Mouse (Mus musculus) kidney, postnatal 25 days (tissue): ENCODE measurements around the gene Zfp366.

Source experiments
- DNase-seq, 2 experiments: peaks; one replicate each; pipeline ENCODE4 v3.0.0; 2021; ENCODE audit warnings: mixed read lengths in 2 of 2

The Zfp366 gene

DNA sequence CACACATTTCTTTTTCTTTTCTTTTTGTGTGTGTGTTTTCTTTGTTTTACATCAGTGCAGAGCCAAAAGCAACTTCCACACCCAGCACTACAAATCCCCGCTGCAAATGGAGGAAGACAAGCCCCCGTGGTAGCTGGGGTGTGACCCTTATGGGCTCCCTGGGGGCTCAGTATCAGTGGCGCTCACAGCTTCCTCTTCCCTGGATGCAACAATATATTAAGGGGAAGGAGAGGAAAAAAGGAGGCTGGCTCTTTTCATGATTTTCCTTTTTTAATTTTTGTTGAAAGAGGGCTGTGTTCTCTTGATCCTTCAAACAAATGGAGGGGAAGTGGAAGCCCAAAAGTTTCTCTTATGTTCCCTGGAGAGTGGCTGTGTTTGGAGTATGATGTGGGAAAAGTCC is 70.2 kb downstream of the Zfp366 start:
- no peak for DNase-seq

DNA sequence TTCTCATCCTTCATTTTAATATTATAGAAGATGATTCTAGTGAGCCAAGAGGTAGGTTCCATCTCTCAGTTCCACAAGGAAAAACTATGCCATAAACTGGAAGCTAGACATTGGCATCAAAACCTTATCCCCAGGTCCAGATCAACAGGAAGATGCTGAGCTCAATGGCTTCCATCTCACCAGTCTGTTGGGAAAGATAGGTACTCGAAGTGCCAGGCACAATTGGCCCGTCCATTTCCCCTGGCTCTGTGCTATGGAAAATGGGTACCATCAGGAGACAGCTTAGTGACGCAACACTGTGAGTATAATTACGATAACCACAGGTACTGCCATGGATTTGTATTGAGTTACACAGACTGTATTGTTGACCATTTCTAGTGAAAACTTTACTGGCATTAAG is 72.3 kb downstream of the Zfp366 start:
- DNase-seq = no peak

DNA sequence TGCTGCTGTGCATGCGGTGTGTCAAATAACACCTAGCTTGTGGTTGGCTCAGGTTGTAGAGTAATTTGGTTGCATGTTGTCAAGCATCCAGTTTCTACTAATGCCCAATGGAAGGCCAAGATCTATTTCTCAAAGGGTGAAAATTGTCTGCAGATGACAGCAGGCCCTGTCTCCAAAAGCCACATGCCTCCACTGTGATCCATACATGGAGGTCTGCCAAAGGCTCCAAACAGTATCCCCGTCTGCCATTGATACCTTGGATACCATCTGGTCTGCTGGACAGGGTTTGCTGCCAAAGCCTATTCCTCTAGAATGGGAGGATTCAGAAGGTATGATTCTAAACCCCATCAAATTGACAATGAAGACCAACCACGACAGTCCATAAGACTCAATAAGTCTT is 74.1 kb downstream of the Zfp366 start:
- no peak for DNase-seq

DNA sequence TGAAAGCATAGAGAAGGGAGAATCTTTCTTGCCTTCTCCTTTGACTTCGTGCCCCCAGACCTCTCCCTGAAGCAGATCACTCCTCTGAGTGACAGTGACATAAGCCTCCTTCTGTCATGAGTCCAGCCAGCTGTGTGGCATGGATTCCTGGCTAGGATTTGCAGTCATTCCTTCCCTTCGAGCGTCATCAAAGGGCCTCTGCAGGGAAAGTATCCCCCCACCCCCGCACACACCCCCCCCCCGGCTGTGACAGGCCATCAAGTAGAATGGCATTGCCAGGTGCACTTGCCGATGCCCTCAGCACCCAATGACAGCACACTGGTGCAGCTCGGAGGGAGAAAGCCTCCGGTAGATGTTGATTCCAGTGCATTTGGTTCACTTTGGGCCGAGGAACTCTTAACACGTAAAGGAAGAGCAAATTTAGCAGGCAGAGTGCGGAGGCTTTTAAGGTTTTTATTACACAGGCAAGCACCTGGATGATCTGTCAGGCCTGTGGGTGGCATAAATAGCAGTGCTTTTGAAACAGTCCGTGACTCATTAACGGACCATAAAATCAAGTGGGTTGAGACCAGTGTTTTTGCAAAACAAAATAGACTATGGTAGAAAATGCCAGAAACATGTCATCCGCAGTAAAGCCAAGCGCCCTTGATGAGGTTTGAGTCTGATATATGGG is 75.0 kb downstream of the Zfp366 start:
- no peak for DNase-seq

DNA sequence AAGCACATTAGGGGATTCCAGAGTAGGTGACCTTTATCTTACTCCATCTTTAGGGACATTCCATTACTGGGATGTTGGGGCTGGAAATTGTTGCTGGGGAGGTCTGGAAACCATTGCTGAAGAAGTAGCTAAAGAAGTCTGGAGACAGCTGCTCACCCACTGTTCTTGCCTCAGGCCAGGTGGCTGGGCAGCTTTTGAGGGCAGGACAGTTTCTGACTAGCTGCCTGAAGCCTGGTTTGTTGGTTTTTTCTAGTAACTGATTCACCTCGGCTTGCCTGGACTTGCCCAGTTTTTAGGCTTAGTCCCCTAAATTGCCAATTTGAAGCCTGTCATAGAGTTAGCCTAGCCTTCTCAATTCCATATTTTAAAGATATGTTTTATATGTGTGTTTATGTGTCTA is 77.8 kb downstream of the Zfp366 start:
- DNase-seq = no peak

DNA sequence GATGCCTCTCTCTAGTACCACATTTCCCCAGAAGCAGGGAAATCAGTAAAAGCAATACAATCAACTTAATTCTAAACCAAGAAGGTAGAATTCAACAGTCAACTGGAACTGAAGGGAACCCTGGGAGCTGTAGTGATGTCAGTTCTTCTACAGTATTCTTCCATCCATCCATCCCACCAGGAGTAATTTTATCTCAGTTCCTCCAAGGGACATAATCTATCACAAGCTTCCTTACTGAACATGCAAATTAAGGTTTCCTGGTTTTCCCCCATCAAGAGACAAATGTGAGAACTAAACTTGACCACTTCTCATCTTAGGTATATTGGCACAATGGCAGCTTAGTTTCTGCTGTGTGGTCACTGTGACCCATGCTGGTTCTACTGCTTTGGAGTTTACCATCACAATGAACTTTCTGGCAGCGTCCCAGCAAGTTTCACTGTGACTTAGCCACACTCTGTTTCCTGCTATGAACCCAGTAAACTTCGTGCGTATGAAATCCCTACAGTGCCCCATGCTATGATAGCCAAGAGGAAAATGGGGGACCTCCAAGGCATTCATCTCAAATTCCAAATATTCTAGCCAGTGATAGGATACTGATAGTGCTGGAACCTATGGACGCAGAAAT is 78.6 kb downstream of the Zfp366 start:
- DNase-seq = peak in 1 of 2 experiments; percentile 18

DNA sequence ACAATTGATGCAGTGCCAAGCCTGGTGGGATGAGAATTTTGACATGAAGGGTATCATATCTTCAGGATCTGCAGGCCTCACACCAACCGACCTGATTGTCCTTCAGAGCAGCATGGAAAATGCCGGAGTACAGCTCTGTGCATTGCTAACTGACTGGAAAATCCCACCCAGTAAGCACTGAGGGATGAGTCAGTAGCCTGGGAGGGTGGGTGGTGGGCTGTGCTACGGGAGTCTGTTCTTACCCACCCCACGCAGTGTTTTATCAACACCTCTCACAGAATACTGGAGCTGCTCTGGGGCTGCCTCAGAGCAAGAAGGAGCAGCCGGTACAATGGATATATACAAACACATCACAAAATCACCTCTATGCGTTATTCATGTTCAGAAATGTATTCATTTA is 79.9 kb downstream of the Zfp366 start:
- DNase-seq = no peak

DNA sequence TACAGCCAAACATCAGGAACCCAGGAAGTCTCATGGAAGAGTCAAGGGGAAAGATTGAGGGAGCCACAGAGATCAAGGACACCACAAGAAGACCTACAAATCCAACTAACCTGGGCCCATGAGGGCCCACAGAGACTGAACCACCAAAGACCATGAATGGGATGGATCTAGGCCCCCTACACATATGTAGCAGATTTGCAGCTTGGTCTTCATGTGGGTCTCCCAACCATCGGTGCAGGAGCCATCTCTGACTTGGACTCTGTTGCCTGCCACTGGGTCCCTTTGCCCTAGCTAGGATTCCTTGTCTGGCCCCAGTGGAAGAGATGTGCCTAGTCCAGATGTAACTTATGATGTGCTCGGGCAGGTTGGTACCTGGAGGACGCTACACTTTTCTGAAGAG is 87.4 kb downstream of the Zfp366 start:
- DNase-seq = no peak

DNA sequence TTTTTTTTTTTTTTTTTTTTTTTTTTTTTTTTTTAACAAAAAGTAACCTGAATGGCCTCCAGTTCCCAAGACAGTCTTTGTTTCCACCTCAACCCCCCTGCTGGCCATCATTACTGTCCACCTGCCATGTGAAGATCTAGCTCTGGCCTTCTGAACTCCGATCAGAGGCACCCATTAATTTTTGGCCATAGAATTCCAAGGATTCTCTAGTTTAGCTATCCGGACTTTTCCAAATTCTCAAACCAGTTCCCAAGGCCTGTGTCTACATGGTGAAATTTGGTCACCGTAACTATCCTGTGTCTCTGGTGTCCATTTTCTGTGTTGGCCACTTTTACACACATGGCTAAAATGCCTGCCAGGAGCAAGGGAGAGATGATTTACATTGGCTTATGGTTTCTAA is 92.9 kb downstream of the Zfp366 start:
- DNase-seq = no peak

DNA sequence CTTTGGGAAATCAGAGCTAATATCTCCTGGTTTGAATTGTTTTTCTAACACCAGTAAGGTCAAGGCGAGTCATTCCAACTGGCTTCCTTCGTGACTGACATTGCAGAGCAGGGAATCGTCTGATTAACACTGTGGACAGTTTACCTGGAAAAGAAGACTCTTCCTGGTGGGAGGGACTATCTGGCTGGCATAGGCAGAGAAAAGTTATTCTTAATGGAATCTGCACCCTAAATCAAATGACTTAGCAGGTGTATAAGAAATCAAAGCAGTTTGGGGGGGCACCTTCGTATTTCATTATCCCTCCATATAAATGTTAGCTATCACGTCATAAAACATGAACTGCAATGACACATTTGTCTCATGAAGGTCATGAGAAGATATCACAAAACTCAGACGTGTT is 93.9 kb downstream of the Zfp366 start:
- DNase-seq = no peak

DNA sequence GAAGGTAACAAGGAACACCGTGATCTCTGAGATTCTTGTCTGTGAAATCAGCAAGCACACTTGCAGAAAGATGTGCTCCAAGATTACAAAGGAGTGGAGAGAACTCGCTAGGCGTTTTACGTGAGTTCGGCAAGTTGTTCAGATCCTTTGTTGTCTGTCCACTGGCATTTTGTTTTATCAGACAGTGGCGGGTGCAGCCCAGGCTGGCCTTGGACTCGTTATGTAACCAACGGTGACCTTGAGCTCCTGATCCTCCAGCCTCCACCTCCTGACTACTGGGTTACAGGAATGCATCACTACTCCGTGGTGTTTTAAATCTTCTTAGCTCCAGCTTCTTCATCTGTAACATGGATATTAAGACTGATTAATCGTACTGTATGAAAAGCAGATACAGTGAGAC is 94.7 kb downstream of the Zfp366 start:
- DNase-seq = no peak

DNA sequence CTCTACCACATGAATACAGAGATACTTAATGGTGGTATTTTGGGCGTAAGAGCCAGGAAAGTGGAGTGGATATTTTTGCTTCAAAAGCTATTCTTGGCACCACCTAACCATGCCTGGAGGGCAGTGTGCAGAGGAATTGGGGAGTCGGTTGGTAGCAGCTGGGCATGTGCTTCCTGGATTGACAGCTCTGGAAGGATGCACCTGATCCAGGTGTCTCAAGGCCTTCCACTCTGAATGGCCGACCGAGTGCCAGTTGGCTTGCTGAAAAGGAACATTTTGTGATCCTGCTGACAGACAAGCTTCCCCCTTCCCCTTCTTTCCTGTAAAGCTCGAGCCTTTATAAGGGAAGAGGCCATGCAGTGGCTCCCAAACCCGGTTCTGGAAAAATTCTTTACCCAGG is 98.3 kb downstream of the Zfp366 start:
- DNase-seq = no peak

DNA sequence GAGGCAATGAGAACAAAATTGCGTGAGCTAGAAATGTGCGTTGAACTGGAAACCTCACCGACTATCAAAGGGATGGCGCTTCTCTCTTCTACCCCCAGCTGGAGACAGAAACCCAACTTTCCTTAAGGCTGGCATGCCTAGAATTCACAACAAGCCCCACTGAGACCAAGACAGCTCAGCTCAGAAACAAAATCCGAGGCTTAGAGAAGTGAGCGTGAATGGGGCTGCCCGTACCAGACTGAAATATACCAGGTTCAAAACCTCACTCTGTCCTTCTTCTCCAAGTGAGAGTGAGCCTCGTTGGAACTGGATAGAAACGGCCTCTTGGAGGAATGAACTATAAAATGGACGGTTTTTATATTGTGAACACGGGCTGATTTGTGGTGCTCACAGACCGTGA is 99.3 kb downstream of the Zfp366 start:
- DNase-seq = no peak

DNA sequence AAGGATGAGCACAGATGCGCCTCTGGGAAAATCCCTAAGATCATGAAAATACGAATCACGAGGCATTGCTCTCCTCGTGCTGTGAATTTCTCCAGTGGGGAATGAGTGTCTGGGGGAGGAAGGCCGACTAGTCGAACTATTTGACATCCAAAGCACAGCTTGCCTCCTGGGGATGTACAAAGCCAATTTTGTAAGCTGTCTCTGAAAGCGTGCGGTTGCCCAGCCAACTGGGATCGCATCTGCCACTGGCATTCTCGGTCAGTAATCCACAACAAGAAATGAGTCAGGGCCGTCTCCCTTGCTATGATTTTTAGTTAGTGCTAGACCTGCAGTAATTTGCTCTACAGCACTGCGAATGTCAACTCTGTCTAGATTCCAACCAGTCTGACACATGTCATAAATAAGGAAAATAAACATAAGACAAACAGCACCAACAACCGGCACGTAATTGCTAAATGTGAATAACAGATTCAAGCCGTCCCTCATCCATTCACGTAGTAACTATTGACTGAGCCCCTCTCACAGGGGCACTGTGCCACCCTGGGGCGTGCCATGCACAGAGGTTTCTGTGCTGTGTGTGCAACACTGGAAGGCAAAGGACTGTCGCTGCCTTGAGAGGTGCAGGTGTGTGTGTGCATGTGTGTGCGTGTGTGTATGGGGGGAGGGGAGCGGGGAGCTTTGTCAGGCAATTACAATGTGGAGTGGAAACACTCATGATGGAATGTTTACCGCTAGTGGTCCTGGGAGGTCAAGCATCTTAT is 100.0 kb downstream of the Zfp366 start:
- DNase-seq = no peak

DNA sequence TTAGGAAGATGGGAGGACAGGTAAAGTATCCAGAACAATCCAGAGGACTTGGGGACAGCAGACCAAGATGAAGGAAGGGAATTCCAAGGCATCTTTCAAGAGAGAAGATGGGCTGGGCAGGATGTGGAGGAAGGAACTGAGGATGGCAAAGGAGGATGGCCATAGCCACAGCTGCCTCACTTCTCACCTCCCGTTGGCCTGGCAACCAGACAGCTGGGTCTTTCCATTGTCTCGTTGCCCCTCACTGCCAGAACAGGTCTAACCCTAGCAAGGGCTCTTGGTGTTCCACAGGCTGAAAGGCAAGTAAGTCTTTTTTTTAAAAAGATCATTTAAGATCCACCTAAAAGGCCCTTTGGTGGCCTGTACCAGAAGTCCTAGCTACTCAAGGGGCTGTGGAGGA is 100.6 kb downstream of the Zfp366 start:
- DNase-seq = no peak

DNA sequence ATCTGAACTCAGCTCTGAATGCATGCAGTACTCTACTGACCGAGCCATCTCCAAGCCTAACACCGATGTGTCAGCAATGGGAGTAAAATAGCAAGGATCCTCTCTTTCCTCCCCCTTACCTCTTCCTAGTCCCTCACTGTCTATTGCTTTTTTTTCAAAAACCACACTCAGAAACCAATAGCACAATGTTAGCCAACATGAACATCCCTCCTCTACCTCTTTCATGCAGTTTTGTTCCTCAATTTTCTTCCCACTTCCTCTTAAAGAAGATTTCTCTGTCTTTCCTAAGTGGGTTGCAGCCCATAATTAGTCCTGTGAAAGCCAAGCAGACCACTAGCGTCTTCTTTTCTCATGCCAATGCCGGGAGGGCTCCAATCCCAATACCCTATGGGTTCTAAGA is 102.6 kb downstream of the Zfp366 start:
- DNase-seq = no peak

DNA sequence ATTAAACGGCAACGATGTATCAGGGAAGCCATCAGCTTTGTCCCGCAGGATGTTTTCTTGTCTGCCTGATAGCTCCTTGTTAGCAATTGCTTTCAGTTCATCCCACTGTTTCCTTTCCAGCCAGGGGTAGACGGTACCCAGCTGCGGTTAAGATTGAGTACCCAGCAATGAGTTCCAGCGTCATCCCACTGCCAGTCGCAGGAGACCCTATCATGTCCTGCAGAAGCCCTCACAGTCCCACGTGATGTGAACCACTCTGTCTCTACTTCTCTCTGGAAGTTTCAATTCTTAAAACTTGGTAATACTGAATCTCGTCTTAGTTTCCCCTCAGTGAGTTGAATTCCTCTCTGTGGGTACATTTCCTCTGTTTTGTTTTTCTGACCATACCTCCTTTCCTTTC is 103.2 kb downstream of the Zfp366 start:
- DNase-seq = no peak

DNA sequence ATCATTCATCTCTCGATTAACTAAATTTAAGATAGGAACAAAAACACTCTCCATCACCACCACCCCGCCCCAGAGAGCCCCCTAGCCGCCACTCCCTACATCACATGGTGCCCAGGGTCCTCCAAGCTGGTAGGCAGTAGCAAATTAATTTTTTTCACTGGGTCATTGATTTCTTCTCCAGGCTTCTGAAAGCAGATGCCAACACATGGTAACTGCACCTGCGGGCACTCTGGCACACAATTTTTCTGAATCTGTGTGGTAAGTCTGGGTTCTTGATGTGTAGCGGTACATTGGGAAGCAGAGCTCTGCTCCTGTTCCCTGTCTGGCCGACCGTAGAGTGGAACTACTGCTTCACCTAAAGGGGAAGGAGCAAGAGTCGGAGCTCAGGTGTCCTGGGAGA is 106.1 kb downstream of the Zfp366 start:
- DNase-seq = no peak

DNA sequence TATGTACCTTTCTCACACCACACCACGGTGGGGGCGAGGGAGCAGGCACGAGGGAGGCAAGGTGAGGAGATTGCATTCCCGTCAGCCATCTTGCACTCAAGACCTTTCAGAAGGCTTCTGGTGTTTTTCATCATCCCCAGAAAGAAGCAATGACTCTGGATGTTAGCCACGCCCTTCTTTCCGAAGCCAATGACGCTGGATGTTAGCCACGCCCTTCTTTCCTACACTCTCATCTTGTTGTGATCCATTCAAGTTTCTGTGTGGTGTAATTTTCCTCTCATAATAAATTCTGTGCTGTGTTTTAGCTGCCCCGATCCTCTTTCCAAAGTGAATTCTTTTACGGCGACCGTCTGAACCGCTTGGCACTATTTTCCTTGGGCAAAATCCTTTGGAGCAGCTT is 109.6 kb downstream of the Zfp366 start:
- DNase-seq = no peak

DNA sequence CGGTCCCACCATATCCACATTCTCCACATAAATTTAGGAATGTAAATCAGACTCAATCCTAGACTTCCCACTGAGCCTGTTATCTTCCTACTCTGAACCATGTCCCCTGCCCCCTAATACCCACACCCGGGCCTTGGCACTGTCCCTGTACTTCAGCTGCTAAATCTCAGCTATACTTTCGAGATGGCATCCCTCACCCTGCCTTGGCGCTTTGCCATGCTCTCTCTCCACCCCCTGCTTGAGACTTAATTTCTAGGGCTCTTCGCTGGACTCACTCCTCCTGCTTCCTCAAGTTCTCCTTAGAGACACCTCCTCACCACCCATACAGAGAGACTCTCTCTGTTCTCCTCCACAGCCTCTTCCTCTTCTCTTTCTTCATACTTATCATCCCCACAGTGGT is 115.3 kb downstream of the Zfp366 start:
- no peak for DNase-seq
